Comparison of ENCODE assay signal across 8 mouse cellular contexts in genomic region chr6:128842945-128843478, GRCm38 (mm10). TPM values are rescaled to one million over a fixed set of nuclear protein-coding genes. Genes with fewer than 3 reads are reported as not detected.
DNase-seq lines count a peak whose midpoint lies in the region; ATAC-seq and TF ChIP-seq lines count a peak whose summit lies in the region.

No protein-coding gene starts in this region.

- WGBS in heart, embryonic 12.5 days: under 1% methylated on average over 44 of the region's 44 CpGs
- under 1% methylated on average over 44 of the region's 44 CpGs for WGBS in kidney, embryonic 16.5 days
- under 1% methylated on average over 44 of the region's 44 CpGs for WGBS in liver, adult 2 months

- H3K4me3 ChIP-seq in erythroblast, embryonic 14.5 days (replicated peaks): peak overlapping the region; percentile 80
- peak overlapping the region; percentile 97 for H3K4me3 ChIP-seq in heart, embryonic 12.5 days
- peak overlapping the region; percentile 78 for H3K4me3 ChIP-seq in kidney, embryonic 16.5 days (ENCODE audit: low read length)
- peak overlapping the region; percentile 82 for H3K4me3 ChIP-seq in liver, adult 2 months (ENCODE audit: insufficient read depth, low read depth, low read length)

- H3K9me3 ChIP-seq in erythroblast, embryonic 14.5 days (ENCODE audit: control insufficient read depth, low read length): no peaks in the 10 kb centered on the region
- no peaks in the 10 kb centered on the region for H3K9me3 ChIP-seq in heart, embryonic 12.5 days (replicated peaks)
- H3K9me3 ChIP-seq in kidney, embryonic 16.5 days (ENCODE audit: low read length): no peaks in the 10 kb centered on the region

- no peak; the same call in 1 of the 2 replicates for TF ChIP-seq CTCF in liver, adult 2 months (IDR thresholded peaks at IDR 0.05; ENCODE audit: low read depth, low read length)

- peak overlapping the region; percentile 85 for H3K4me2 ChIP-seq in heart, embryonic 12.5 days
- H3K4me2 ChIP-seq in kidney, embryonic 16.5 days (replicated peaks; ENCODE audit: low read depth, low read length): peak overlapping the region; percentile 80

- H3K36me3 ChIP-seq in erythroblast, embryonic 14.5 days (ENCODE audit: control insufficient read depth): no peaks in the 10 kb centered on the region
- no peaks in the 10 kb centered on the region for H3K36me3 ChIP-seq in heart, embryonic 12.5 days
- no peaks in the 10 kb centered on the region for H3K36me3 ChIP-seq in kidney, embryonic 16.5 days (ENCODE audit: insufficient read depth, low read length)
- no peaks in the 10 kb centered on the region for H3K36me3 ChIP-seq in liver, adult 2 months (ENCODE audit: control insufficient read depth, insufficient read depth, low read length)

- peak overlapping the region; percentile 89 for H3K27ac ChIP-seq in heart, embryonic 12.5 days (ENCODE audit: poor library complexity, severe bottlenecking)
- H3K27ac ChIP-seq in kidney, embryonic 16.5 days (ENCODE audit: low read length): peak overlapping the region; percentile 97
- peak overlapping the region; percentile 67 for H3K27ac ChIP-seq in liver, adult 2 months (replicated peaks; ENCODE audit: insufficient read depth, low read depth, low read length)

- H3K27me3 ChIP-seq in erythroblast, embryonic 14.5 days (ENCODE audit: control insufficient read depth): peaks cover 4% of the 10 kb centered on the region
- no peaks in the 10 kb centered on the region for H3K27me3 ChIP-seq in heart, embryonic 12.5 days (replicated peaks)
- H3K27me3 ChIP-seq in kidney, embryonic 16.5 days (ENCODE audit: insufficient read depth, low read length): no peaks in the 10 kb centered on the region
- no peaks in the 10 kb centered on the region for H3K27me3 ChIP-seq in liver, adult 2 months (ENCODE audit: control insufficient read depth, insufficient read depth, low read length)

- no peak for TF ChIP-seq POLR2A in liver, adult 2 months (IDR thresholded peaks at IDR 0.05; ENCODE audit: extremely low read depth, insufficient read depth, low read length)

- H3K4me1 ChIP-seq in erythroblast, embryonic 14.5 days (ENCODE audit: control insufficient read depth): peaks cover 59% of the 10 kb centered on the region
- peaks cover 24% of the 10 kb centered on the region for H3K4me1 ChIP-seq in heart, embryonic 12.5 days (replicated peaks)
- peaks cover 12% of the 10 kb centered on the region for H3K4me1 ChIP-seq in kidney, embryonic 16.5 days (ENCODE audit: insufficient read depth, low read length)
- peaks cover 2% of the 10 kb centered on the region; the same call in 1 of the 2 replicates for H3K4me1 ChIP-seq in liver, adult 2 months (ENCODE audit: control insufficient read depth, insufficient read depth, low read length)

- no peaks in the 10 kb centered on the region for H3K79me2 ChIP-seq in liver, adult 2 months (ENCODE audit: control insufficient read depth, insufficient read depth, low read length)

- DNase-seq in CD4-positive, CD25-positive, alpha-beta regulatory T cell, adult 2 months (ENCODE audit: low read depth, low spot score): peak; percentile 98
- peak; percentile 93 for DNase-seq in brain, embryonic 18.5 days (ENCODE audit: low read depth, low spot score)
- DNase-seq in liver, adult 2 months (ENCODE audit: extremely low read depth, low read depth, low spot score): peak; percentile 87
- peak; percentile 84 to 88 for DNase-seq in spleen, postnatal 36 days (ENCODE audit: low spot score in 2 of 2)

- ATAC-seq in heart, embryonic 12.5 days (ENCODE audit: insufficient number of reproducible peaks, low FRiP score): peak; percentile 83
- ATAC-seq in kidney, embryonic 16.5 days (ENCODE audit: low FRiP score, low TSS enrichment): peak; percentile 73
- ATAC-seq in monocyte, adult 5-6 weeks (replicated peaks; ENCODE audit: insufficient number of reproducible peaks, low FRiP score, low TSS enrichment, poor library complexity, severe bottlenecking): peak; percentile 58

- H3K9ac ChIP-seq in heart, embryonic 12.5 days: peak overlapping the region; percentile 93
- H3K9ac ChIP-seq in kidney, embryonic 16.5 days (replicated peaks; ENCODE audit: low read length): peak overlapping the region; percentile 85
- H3K9ac ChIP-seq in liver, adult 2 months (ENCODE audit: low read depth, low read length): peak overlapping the region; percentile 85

RNA-seq across cellular contexts. Expression of gene Klrb1b, which starts 16.9 kb away (rescaled TPM):
- 0.02 TPM in 1 of 2 replicates, not detected in the other for polyA plus RNA-seq in erythroblast, embryonic 14.5 days (2012)
- not detected in 2 replicates for polyA plus RNA-seq in heart, embryonic 12.5 days (2016; fragmentation: Nextera tagmentation; extraction: Ambion mirVana)
- 0.36 TPM in 1 of 2 replicates, not detected in the other for polyA plus RNA-seq in kidney, embryonic 16.5 days (2015; fragmentation: Nextera tagmentation; extraction: Ambion mirVana)
- 0.07 and 0.09 TPM in 2 replicates for total RNA-seq in liver, adult 2 months (2014; rRNA removed)
- polyA plus RNA-seq in liver, adult 2 months (2012; rRNA removed): not detected in 2 replicates
- total RNA-seq in monocyte, adult 5-6 weeks (2017): 99.8 to 219 TPM (median 100 TPM) in 3 replicates

RNA-seq across cellular contexts. Expression of gene Gm44511, which starts 16.9 kb away (rescaled TPM):
- not detected in 2 replicates for polyA plus RNA-seq in erythroblast, embryonic 14.5 days (2012)
- polyA plus RNA-seq in heart, embryonic 12.5 days (2016; fragmentation: Nextera tagmentation; extraction: Ambion mirVana): not detected in 2 replicates
- polyA plus RNA-seq in kidney, embryonic 16.5 days (2015; fragmentation: Nextera tagmentation; extraction: Ambion mirVana): not detected in 2 replicates
- total RNA-seq in liver, adult 2 months (2014; rRNA removed): 0.37 TPM in 1 of 2 replicates, not detected in the other
- polyA plus RNA-seq in liver, adult 2 months (2012; rRNA removed): not detected in 2 replicates
- total RNA-seq in monocyte, adult 5-6 weeks (2017): 0.57 TPM in 1 of 3 replicates, not detected in the others

RNA-seq across cellular contexts. Expression of gene Clec2i, which starts 44.4 kb away (rescaled TPM):
- polyA plus RNA-seq in erythroblast, embryonic 14.5 days (2012): not detected in 2 replicates
- polyA plus RNA-seq in heart, embryonic 12.5 days (2016; fragmentation: Nextera tagmentation; extraction: Ambion mirVana): not detected in 2 replicates
- polyA plus RNA-seq in kidney, embryonic 16.5 days (2015; fragmentation: Nextera tagmentation; extraction: Ambion mirVana): 0.12 TPM in 1 of 2 replicates, not detected in the other
- 0.60 and 0.65 TPM in 2 replicates for total RNA-seq in liver, adult 2 months (2014; rRNA removed)
- polyA plus RNA-seq in liver, adult 2 months (2012; rRNA removed): 0.07 and 0.10 TPM in 2 replicates
- total RNA-seq in monocyte, adult 5-6 weeks (2017): 129 to 160 TPM (median 147 TPM) in 3 replicates

RNA-seq across cellular contexts. Expression of gene BC035044, which starts 47.9 kb away (rescaled TPM):
- polyA plus RNA-seq in erythroblast, embryonic 14.5 days (2012): not detected in 2 replicates
- polyA plus RNA-seq in heart, embryonic 12.5 days (2016; fragmentation: Nextera tagmentation; extraction: Ambion mirVana): 0.68 TPM in 1 of 2 replicates, not detected in the other
- 0.65 and 0.87 TPM in 2 replicates for polyA plus RNA-seq in kidney, embryonic 16.5 days (2015; fragmentation: Nextera tagmentation; extraction: Ambion mirVana)
- 1.1 and 3.3 TPM in 2 replicates for total RNA-seq in liver, adult 2 months (2014; rRNA removed)
- 0.15 and 0.31 TPM in 2 replicates for polyA plus RNA-seq in liver, adult 2 months (2012; rRNA removed)
- total RNA-seq in monocyte, adult 5-6 weeks (2017): 29.0 to 64.0 TPM (median 51.6 TPM) in 3 replicates

RNA-seq across cellular contexts. Expression of gene Klrb1c, which starts 54.0 kb away (rescaled TPM):
- not detected in 2 replicates for polyA plus RNA-seq in erythroblast, embryonic 14.5 days (2012)
- polyA plus RNA-seq in heart, embryonic 12.5 days (2016; fragmentation: Nextera tagmentation; extraction: Ambion mirVana): not detected in 2 replicates
- 0.06 and 0.30 TPM in 2 replicates for polyA plus RNA-seq in kidney, embryonic 16.5 days (2015; fragmentation: Nextera tagmentation; extraction: Ambion mirVana)
- total RNA-seq in liver, adult 2 months (2014; rRNA removed): 0.74 and 1.1 TPM in 2 replicates
- polyA plus RNA-seq in liver, adult 2 months (2012; rRNA removed): 0.13 and 0.17 TPM in 2 replicates
- total RNA-seq in monocyte, adult 5-6 weeks (2017): 160 to 719 TPM (median 207 TPM) in 3 replicates

Comparison
In these comparisons a context has a peak if more than half of its experiments do, and no peak if none do; other contexts are left out.
1. Peak in every context shown above with its lines: DNase-seq, ATAC-seq, H3K4me3 ChIP-seq and H3K27ac ChIP-seq.